Mouse (Mus musculus) limb, embryonic 15.5 days (tissue): ENCODE measurements at regions not wholly inside any gene's neighbourhood (a gene's known extent, or its start where the extent isn't known, plus 50 kb on each side); places are given as distances from the start of the nearest gene placed in this dataset.

Experiments
- ATAC-seq: fragments of 200-750 bp; cut with Nextera tagmentation; 2 replicates; pipeline ENCODE4 v1.8.0; 2017; ENCODE audit warnings: low read depth, moderate TSS enrichment; ENCODE audit not compliant: insufficient number of reproducible peaks, low FRiP score, low TSS enrichment
- H3K27ac ChIP-seq: fragments of 300-500 bp; sonication (generic); 2 replicates; pipeline ENCODE4 v1.5.1; 2015; ENCODE audit warnings: moderate library complexity, mild to moderate bottlenecking, inconsistent platforms
- H3K27me3 ChIP-seq: fragments of 300-500 bp; sonication (generic); 2 replicates; pipeline ENCODE4 v1.6.1; 2015; ENCODE audit warnings: inconsistent platforms
- H3K36me3 ChIP-seq: fragments of 300-500 bp; sonication (generic); 2 replicates; pipeline ENCODE4 v1.6.1; 2015; ENCODE audit warnings: inconsistent platforms
- H3K4me1 ChIP-seq: fragments of 300-500 bp; sonication (generic); 2 replicates; pipeline ENCODE4 v1.6.1; 2015; ENCODE audit warnings: inconsistent platforms
- H3K4me2 ChIP-seq: fragments of 300-500 bp; sonication (generic); 2 replicates; pipeline ENCODE4 v1.6.1; 2015; ENCODE audit warnings: mild to moderate bottlenecking, inconsistent platforms
- H3K4me3 ChIP-seq: fragments of 300-500 bp; sonication (generic); 2 replicates; pipeline ENCODE4 v1.5.1; 2015; ENCODE audit warnings: mild to moderate bottlenecking, inconsistent platforms
- H3K9ac ChIP-seq: fragments of 300-500 bp; sonication (generic); 2 replicates; pipeline ENCODE4 v1.6.1; 2015; ENCODE audit warnings: inconsistent platforms
- H3K9me3 ChIP-seq: fragments of 300-500 bp; sonication (generic); 2 replicates; pipeline ENCODE4 v1.6.1; 2016; ENCODE audit warnings: inconsistent platforms
- WGBS: fragments of 180-500 bp; shearing (Covaris S2); methylation state at CpG from one replicate; pipeline ENCODE4 v1.1.7; 2015; 5-methylcytosine and 5-hydroxymethylcytosine counted together

- H3K4me3 ChIP-seq: no peak overlapping the region
- H3K27ac ChIP-seq: no peak overlapping the region
- no peaks in the 10 kb centered on the region for H3K27me3 ChIP-seq
- H3K9ac ChIP-seq: no peak overlapping the region
- no peaks in the 10 kb centered on the region for H3K9me3 ChIP-seq
- no peak for ATAC-seq
- 60% methylated on average over 10 of the region's 10 CpGs for WGBS
- no peak overlapping the region for H3K4me2 ChIP-seq
- H3K4me1 ChIP-seq: peaks cover 8% of the 10 kb centered on the region; the same call in 1 of the 2 replicates
- no peaks in the 10 kb centered on the region for H3K36me3 ChIP-seq
Measured at GRCm38 (mm10) chr4:131220966-131221365, 276.8 kb downstream of the Matn1 start.

GRCm38 (mm10) chr4:131230361-131230760 lies 286.2 kb downstream of the Matn1 start:
- no peaks in the 10 kb centered on the region for H3K9me3 ChIP-seq
- no peak overlapping the region for H3K9ac ChIP-seq
- no peak overlapping the region for H3K4me3 ChIP-seq
- H3K27me3 ChIP-seq: no peaks in the 10 kb centered on the region
- H3K27ac ChIP-seq: no peak overlapping the region
- no peak for ATAC-seq
- WGBS: 72% methylated on average over 5 of the region's 5 CpGs
- no peaks in the 10 kb centered on the region for H3K36me3 ChIP-seq
- no peaks in the 10 kb centered on the region for H3K4me1 ChIP-seq
- H3K4me2 ChIP-seq: no peak overlapping the region

DNA sequence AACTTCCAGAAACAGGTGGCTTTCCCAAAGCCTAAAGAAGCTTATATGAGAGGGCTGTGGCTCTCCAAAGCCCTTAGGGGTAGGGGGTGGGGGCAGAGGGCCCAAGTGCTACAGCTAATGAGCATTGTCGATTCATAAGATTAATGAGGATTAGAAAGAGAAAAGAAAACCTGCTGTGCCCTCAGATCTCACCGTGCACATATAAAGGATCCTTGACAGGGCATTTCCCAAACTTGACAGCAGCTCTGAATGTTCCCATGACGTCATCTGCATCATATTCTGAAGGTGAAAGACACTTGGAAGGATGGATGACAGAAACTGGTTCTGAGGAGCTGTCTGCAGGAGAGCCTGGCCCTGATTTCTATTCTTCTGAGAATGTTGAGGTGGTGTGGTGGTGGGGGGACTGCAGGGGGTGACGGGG lies 292.4 kb downstream of the Matn1 start:
- Histone ChIP-seq H3K9ac (no peak overlapping the region), H3K4me3 (no peak overlapping the region), H3K36me3 (no peaks in the 10 kb centered on the region), H3K4me2 (no peak overlapping the region), H3K27ac (no peak overlapping the region), H3K27me3 (no peaks in the 10 kb centered on the region), H3K4me1 (no peaks in the 10 kb centered on the region), H3K9me3 (no peaks in the 10 kb centered on the region)
- WGBS: 48% methylated on average over 4 of the region's 4 CpGs
- ATAC-seq: no peak

DNA sequence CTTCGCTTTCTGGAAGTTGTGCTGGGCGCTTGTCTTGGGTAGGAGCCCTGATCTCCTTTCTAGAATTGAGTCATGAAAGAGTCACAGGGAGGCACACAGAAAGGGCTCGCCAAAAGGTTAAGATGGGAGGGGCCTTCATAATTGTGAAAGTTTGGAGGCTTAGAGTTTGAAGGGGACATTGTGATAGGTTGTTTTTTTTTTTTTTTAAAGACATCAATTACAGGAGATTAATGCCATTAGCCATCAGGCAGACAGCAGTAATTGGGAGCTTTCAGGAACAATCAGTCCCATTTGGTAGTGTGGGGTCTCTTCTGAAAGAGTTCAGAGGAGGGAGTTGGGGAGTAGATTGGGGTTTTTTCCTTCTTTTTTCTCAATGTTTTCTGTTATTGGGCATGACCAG lies 294.4 kb downstream of the Matn1 start:
- no peak for ATAC-seq
- no peaks in the 10 kb centered on the region for H3K36me3 ChIP-seq
- H3K4me2 ChIP-seq: no peak overlapping the region
- 68% methylated on average over 3 of the region's 3 CpGs for WGBS
- H3K9me3 ChIP-seq: no peaks in the 10 kb centered on the region
- no peak overlapping the region for H3K9ac ChIP-seq
- no peak overlapping the region for H3K27ac ChIP-seq
- no peak overlapping the region for H3K4me3 ChIP-seq
- H3K4me1 ChIP-seq: no peaks in the 10 kb centered on the region
- no peaks in the 10 kb centered on the region for H3K27me3 ChIP-seq

- no peak overlapping the region for H3K27ac ChIP-seq
- 75% methylated on average over 5 of the region's 5 CpGs for WGBS
- H3K4me1 ChIP-seq: no peaks in the 10 kb centered on the region
- ATAC-seq: no peak
- H3K4me3 ChIP-seq: no peak overlapping the region
- H3K36me3 ChIP-seq: no peaks in the 10 kb centered on the region
- no peaks in the 10 kb centered on the region for H3K27me3 ChIP-seq
- no peak overlapping the region for H3K9ac ChIP-seq
- H3K4me2 ChIP-seq: no peak overlapping the region
- no peaks in the 10 kb centered on the region for H3K9me3 ChIP-seq
Measured at GRCm38 (mm10) chr4:131239132-131239531, 294.9 kb downstream of the Matn1 start.

- Histone ChIP-seq H3K9ac (no peak overlapping the region), H3K27me3 (no peaks in the 10 kb centered on the region), H3K27ac (no peak overlapping the region), H3K4me2 (no peak overlapping the region), H3K36me3 (no peaks in the 10 kb centered on the region), H3K9me3 (no peaks in the 10 kb centered on the region), H3K4me3 (no peak overlapping the region), H3K4me1 (no peaks in the 10 kb centered on the region)
- WGBS: 84% methylated on average over 4 of the region's 4 CpGs
- ATAC-seq: no peak
Measured at GRCm38 (mm10) chr4:131240457-131240856, 296.3 kb downstream of the Matn1 start.

GRCm38 (mm10) chr4:131242250-131242649 lies 298.1 kb downstream of the Matn1 start:
- WGBS: 60% methylated on average over 4 of the region's 4 CpGs
- H3K4me1 ChIP-seq: no peaks in the 10 kb centered on the region

GRCm38 (mm10) chr4:131243744-131244387 lies 299.7 kb downstream of the Matn1 start:
- Histone ChIP-seq H3K27me3 (no peaks in the 10 kb centered on the region), H3K36me3 (no peaks in the 10 kb centered on the region), H3K9ac (no peak overlapping the region), H3K4me2 (no peak overlapping the region), H3K4me3 (no peak overlapping the region), H3K4me1 (no peaks in the 10 kb centered on the region), H3K27ac (no peak overlapping the region), H3K9me3 (no peaks in the 10 kb centered on the region)
- WGBS: 39% methylated on average over 9 of the region's 9 CpGs
- no peak for ATAC-seq

More at GRCm38 (mm10) chr4:131242250-131242649, 298.1 kb downstream of the Matn1 start:
- Histone ChIP-seq H3K9me3 (no peaks in the 10 kb centered on the region), H3K27ac (no peak overlapping the region), H3K36me3 (no peaks in the 10 kb centered on the region), H3K9ac (no peak overlapping the region), H3K4me3 (no peak overlapping the region), H3K4me2 (no peak overlapping the region), H3K27me3 (no peaks in the 10 kb centered on the region)
- no peak for ATAC-seq

GRCm38 (mm10) chr4:131252602-131253442 lies 308.6 kb downstream of the Matn1 start:
- peak; percentile 64; the same call in 1 of the 2 replicates for ATAC-seq
- H3K4me3 ChIP-seq: peak overlapping the region; percentile 19
- H3K9ac ChIP-seq: 0 out of 2 replicates have a peak overlapping the region, but pooled peaks have one; percentile 10
- WGBS: 18% methylated on average over 30 of the region's 30 CpGs
- 0 out of 2 replicates have a peak, but pooled peaks cover 11% of the 10 kb centered on the region for H3K27me3 ChIP-seq
- peak overlapping the region; percentile 52 for H3K4me2 ChIP-seq
- H3K4me1 ChIP-seq: peaks cover 7% of the 10 kb centered on the region
- no peaks in the 10 kb centered on the region for H3K9me3 ChIP-seq
- H3K36me3 ChIP-seq: no peaks in the 10 kb centered on the region
- H3K27ac ChIP-seq: no peak overlapping the region

DNA sequence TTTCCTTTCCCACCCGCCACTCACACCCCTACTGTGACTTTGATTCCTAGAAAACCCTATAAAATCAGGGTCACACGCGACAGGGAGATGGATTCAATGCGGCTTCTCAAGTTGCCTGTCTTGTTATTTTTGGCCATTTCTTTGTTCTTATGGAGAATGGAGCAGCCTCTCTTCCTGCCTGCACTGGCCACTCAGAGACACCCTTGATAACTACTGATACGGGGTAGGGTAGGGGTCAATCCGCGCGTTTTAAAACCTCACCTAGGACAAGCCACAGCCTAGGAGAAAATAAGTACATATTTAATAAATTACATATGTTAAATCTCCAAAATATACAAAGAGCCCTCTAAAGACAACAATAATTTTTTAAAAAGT lies 309.2 kb downstream of the Matn1 start:
- peaks cover 7% of the 10 kb centered on the region for H3K4me1 ChIP-seq
- peak overlapping the region; percentile 52 for H3K4me2 ChIP-seq
- no peak overlapping the region for H3K27ac ChIP-seq
- no peak overlapping the region for H3K9ac ChIP-seq
- no peak for ATAC-seq
- no peaks in the 10 kb centered on the region for H3K9me3 ChIP-seq
- 0 out of 2 replicates have a peak, but pooled peaks cover 11% of the 10 kb centered on the region for H3K27me3 ChIP-seq
- H3K4me3 ChIP-seq: no peak overlapping the region
- WGBS: 7% methylated on average over 8 of the region's 8 CpGs
- H3K36me3 ChIP-seq: no peaks in the 10 kb centered on the region

DNA sequence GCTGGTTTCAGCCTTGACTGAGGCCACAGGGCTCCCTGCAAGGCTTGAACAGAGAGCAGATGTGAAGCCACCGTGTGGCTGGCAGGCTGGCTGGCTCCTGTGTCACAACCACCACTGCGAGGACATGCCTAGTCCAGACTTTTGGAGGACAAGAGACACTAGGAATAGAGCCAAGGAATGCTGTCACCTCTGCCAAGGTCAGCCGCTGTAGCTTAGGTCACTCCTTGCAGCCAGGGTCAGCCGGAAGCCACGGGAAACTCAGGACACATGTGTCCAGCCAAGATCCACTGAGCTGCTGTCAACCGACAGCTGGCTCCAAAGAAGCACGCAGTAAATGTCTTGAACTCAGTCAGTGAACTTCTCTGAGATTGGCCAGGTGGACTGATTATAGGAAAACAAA lies 310.1 kb downstream of the Matn1 start:
- no peaks in the 10 kb centered on the region for H3K9me3 ChIP-seq
- 56% methylated on average over 7 of the region's 7 CpGs for WGBS
- ATAC-seq: no peak
- peaks cover 7% of the 10 kb centered on the region for H3K4me1 ChIP-seq
- H3K4me2 ChIP-seq: no peak overlapping the region
- no peaks in the 10 kb centered on the region for H3K36me3 ChIP-seq
- no peak overlapping the region for H3K27ac ChIP-seq
- H3K4me3 ChIP-seq: no peak overlapping the region
- H3K9ac ChIP-seq: no peak overlapping the region
- 0 out of 2 replicates have a peak, but pooled peaks cover 11% of the 10 kb centered on the region for H3K27me3 ChIP-seq

DNA sequence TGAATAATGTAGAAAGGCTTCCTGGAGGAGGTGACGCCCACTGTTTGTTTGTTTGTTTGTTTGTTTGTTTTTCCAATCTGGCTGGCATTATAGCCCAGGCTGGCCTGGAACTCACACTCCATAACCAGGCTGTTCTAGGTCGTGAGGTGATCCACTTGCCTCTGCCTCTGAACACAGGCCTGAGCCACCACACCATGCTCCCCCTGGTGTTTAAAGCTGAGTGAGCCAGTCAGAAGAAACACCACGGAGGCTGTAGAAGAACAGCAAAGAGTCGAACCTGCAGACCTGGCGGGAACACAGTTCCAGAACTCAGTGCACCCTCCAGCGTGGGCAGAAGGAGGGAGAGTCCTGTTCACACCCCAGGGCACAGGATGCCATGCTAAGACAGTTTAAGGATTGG lies 310.5 kb downstream of the Matn1 start:
- Histone ChIP-seq H3K9me3 (no peaks in the 10 kb centered on the region), H3K4me2 (no peak overlapping the region), H3K4me3 (no peak overlapping the region), H3K9ac (no peak overlapping the region), H3K36me3 (no peaks in the 10 kb centered on the region), H3K27ac (no peak overlapping the region), H3K4me1 (peaks cover 7% of the 10 kb centered on the region), H3K27me3 (0 out of 2 replicates have a peak, but pooled peaks cover 11% of the 10 kb centered on the region)
- ATAC-seq: no peak
- 46% methylated on average over 6 of the region's 6 CpGs for WGBS
